Mouse (Mus musculus): ENCODE measurements around the gene Pigc.

DNA sequence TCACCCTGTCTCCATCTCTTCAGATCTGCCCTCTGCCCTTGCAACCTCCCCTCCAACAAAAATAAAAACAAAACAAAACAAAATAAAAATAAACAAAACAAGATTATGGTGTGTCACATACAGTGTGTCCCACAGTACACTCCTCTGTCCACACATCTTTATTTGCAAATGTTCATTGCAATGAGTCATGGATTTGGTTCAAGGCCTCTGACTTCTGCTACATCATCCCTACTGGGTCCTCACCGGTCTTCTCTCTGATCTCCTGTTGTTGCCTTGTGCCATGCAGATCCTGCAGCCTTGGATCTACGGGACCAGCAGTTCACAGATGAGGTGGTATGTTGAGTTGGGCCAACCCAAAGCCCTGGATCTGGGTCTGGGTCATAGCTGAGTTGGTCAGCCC is 49.4 kb upstream of the Pigc start:
- TF ChIP-seq CTCF (IDR thresholded peaks at IDR 0.05; ENCODE audit: borderline replicate concordance, control insufficient read depth, extremely low read depth, insufficient read depth, low read length, poor library complexity) (no peak), POLR2A (IDR thresholded peaks at IDR 0.05; ENCODE audit: control insufficient read depth, extremely low read depth, insufficient read depth, low read length, poor library complexity) (no peak)

Data from thymus, adult 2 months (tissue).